Comparison of ENCODE assay signal across 9 mouse cellular contexts in genomic region chr15:85658101-85658885, GRCm38 (mm10).
A peak's percentile ranks its signal among the peaks of the same experiment; 100 is the strongest.
DNase-seq lines count a peak whose midpoint lies in the region; ATAC-seq and TF ChIP-seq lines count a peak whose summit lies in the region.
"Had no signal": no experiment of that assay in that cellular context is flagged by ENCODE, and none has a peak within 500 bp of the region (broad histone marks: within the 10 kb centered on the region; RNA-seq: fewer than 3 reads in every experiment).

No protein-coding gene starts in this region.

- H3K4me1 ChIP-seq in intestine, embryonic 16.5 days (ENCODE audit: control insufficient read depth, insufficient read depth, low read length) = peaks cover 18% of the 10 kb centered on the region
- peaks cover 14% of the 10 kb centered on the region for H3K4me1 ChIP-seq in intestine, embryonic 15.5 days (replicated peaks)
- H3K4me1 ChIP-seq in neural tube, embryonic 13.5 days (replicated peaks) = peaks cover 86% of the 10 kb centered on the region
- H3K4me1 ChIP-seq in neural tube, embryonic 15.5 days = peaks cover 46% of the 10 kb centered on the region
- H3K4me1 ChIP-seq in liver, postnatal 0 days (ENCODE audit: insufficient read depth) = peaks cover 9% of the 10 kb centered on the region; the same call in 1 of the 2 replicates

- peak overlapping the region; percentile 7; the same call in 1 of the 2 replicates for H3K9ac ChIP-seq in intestine, embryonic 16.5 days (ENCODE audit: low read depth, low read length)
- no peak overlapping the region for H3K9ac ChIP-seq in intestine, embryonic 15.5 days
- H3K9ac ChIP-seq in neural tube, embryonic 13.5 days = peak overlapping the region; percentile 43; the same call in 1 of the 2 replicates
- H3K9ac ChIP-seq in neural tube, embryonic 15.5 days (replicated peaks) = no peak overlapping the region
- no peak overlapping the region for H3K9ac ChIP-seq in liver, postnatal 0 days (replicated peaks)
- H3K9ac ChIP-seq: forebrain, embryonic 15.5 days had no signal

- no peak for ATAC-seq in intestine, embryonic 16.5 days
- no peak for ATAC-seq in intestine, embryonic 15.5 days
- ATAC-seq in neural tube, embryonic 13.5 days (ENCODE audit: low read depth) = no peak
- no peak for ATAC-seq in neural tube, embryonic 15.5 days (ENCODE audit: low FRiP score)
- ATAC-seq in liver, postnatal 0 days = no peak
- ATAC-seq: forebrain, embryonic 15.5 days had no signal

- no peaks in the 10 kb centered on the region for H3K36me3 ChIP-seq in intestine, embryonic 16.5 days (ENCODE audit: control insufficient read depth, insufficient read depth, low read length)
- H3K36me3 ChIP-seq in intestine, embryonic 15.5 days = no peaks in the 10 kb centered on the region
- 0 out of 2 replicates have a peak, but pooled peaks cover 4% of the 10 kb centered on the region for H3K36me3 ChIP-seq in neural tube, embryonic 13.5 days
- 0 out of 2 replicates have a peak, but pooled peaks cover 3% of the 10 kb centered on the region for H3K36me3 ChIP-seq in neural tube, embryonic 15.5 days
- H3K36me3 ChIP-seq in liver, postnatal 0 days (replicated peaks; ENCODE audit: insufficient read depth, low read length) = no peaks in the 10 kb centered on the region
- H3K36me3 ChIP-seq: forebrain, embryonic 15.5 days had no signal

- 77% methylated on average over 14 of the region's 14 CpGs for WGBS in intestine, embryonic 16.5 days
- WGBS in intestine, embryonic 15.5 days = 70% methylated on average over 14 of the region's 14 CpGs
- 77% methylated on average over 14 of the region's 14 CpGs for WGBS in neural tube, embryonic 13.5 days
- WGBS in neural tube, embryonic 15.5 days = 79% methylated on average over 14 of the region's 14 CpGs
- WGBS in liver, postnatal 0 days (ENCODE audit: insufficient replicate concordance) = 61% methylated on average over 14 of the region's 14 CpGs

- peaks cover 5% of the 10 kb centered on the region; the same call in 1 of the 2 replicates for H3K27me3 ChIP-seq in intestine, embryonic 16.5 days (replicated peaks; ENCODE audit: control insufficient read depth, insufficient read depth, low read length)
- peaks cover 13% of the 10 kb centered on the region for H3K27me3 ChIP-seq in intestine, embryonic 15.5 days (replicated peaks)
- H3K27me3 ChIP-seq in neural tube, embryonic 13.5 days = peaks cover 68% of the 10 kb centered on the region
- peaks cover 18% of the 10 kb centered on the region for H3K27me3 ChIP-seq in neural tube, embryonic 15.5 days (replicated peaks)
- peaks cover 6% of the 10 kb centered on the region; the same call in 1 of the 2 replicates for H3K27me3 ChIP-seq in liver, postnatal 0 days (ENCODE audit: insufficient read depth, low read length)
- H3K27me3 ChIP-seq: forebrain, embryonic 15.5 days had no signal

- H3K4me2 ChIP-seq in intestine, embryonic 16.5 days (ENCODE audit: low read depth, low read length) = no peak overlapping the region
- H3K4me2 ChIP-seq in intestine, embryonic 15.5 days (replicated peaks) = no peak overlapping the region
- H3K4me2 ChIP-seq in neural tube, embryonic 13.5 days = peak overlapping the region; percentile 7; the same call in 1 of the 2 replicates
- no peak overlapping the region for H3K4me2 ChIP-seq in neural tube, embryonic 15.5 days
- peak overlapping the region; percentile 67 for H3K4me2 ChIP-seq in liver, postnatal 0 days (ENCODE audit: low read depth, low read length)

- no peak overlapping the region for H3K27ac ChIP-seq in intestine, embryonic 16.5 days (ENCODE audit: low read length)
- H3K27ac ChIP-seq in intestine, embryonic 15.5 days = no peak overlapping the region
- H3K27ac ChIP-seq in neural tube, embryonic 13.5 days (replicated peaks) = peak overlapping the region; percentile 52
- H3K27ac ChIP-seq in neural tube, embryonic 15.5 days (replicated peaks) = no peak overlapping the region
- peak overlapping the region; percentile 32; the same call in 1 of the 2 replicates for H3K27ac ChIP-seq in liver, postnatal 0 days (ENCODE audit: low read depth)
- H3K27ac ChIP-seq: forebrain, embryonic 15.5 days had no signal

- no peak for TF ChIP-seq EP300 in liver, postnatal 0 days (IDR thresholded peaks at IDR 0.05; ENCODE audit: low read depth)

- peak; percentile 50 to 90 for DNase-seq in adrenal gland, adult (ENCODE audit: inconsistent age in 2 of 2, low spot score in 1 of 2)
- no peak for DNase-seq in adrenal gland, postnatal 4 days (ENCODE audit: low spot score in 2 of 2)
- no peak for DNase-seq in liver, postnatal 0 days
- DNase-seq in right cerebral cortex, postnatal 36 days (ENCODE audit: low spot score in 2 of 2) = no peak

- no peak for TF ChIP-seq CTCF in liver, postnatal 0 days (IDR thresholded peaks at IDR 0.05; ENCODE audit: low read depth)

- no peaks in the 10 kb centered on the region for H3K9me3 ChIP-seq in intestine, embryonic 16.5 days (ENCODE audit: control insufficient read depth, low read length)
- H3K9me3 ChIP-seq in intestine, embryonic 15.5 days = no peaks in the 10 kb centered on the region
- no peaks in the 10 kb centered on the region for H3K9me3 ChIP-seq in neural tube, embryonic 13.5 days
- no peaks in the 10 kb centered on the region for H3K9me3 ChIP-seq in neural tube, embryonic 15.5 days (replicated peaks)
- no peaks in the 10 kb centered on the region for H3K9me3 ChIP-seq in liver, postnatal 0 days (ENCODE audit: low read length)
- H3K9me3 ChIP-seq: forebrain, embryonic 15.5 days had no signal

- no peak overlapping the region for H3K4me3 ChIP-seq in intestine, embryonic 16.5 days (ENCODE audit: low read length)
- no peak overlapping the region for H3K4me3 ChIP-seq in intestine, embryonic 15.5 days (replicated peaks)
- no peak overlapping the region for H3K4me3 ChIP-seq in neural tube, embryonic 13.5 days
- no peak overlapping the region for H3K4me3 ChIP-seq in neural tube, embryonic 15.5 days (replicated peaks)
- peak overlapping the region; percentile 17; the same call in 1 of the 2 replicates for H3K4me3 ChIP-seq in liver, postnatal 0 days (ENCODE audit: low read depth, low read length)
- H3K4me3 ChIP-seq: forebrain, embryonic 15.5 days had no signal

Comparison
In these comparisons a context has a peak if more than half of its experiments do, and no peak if none do; other contexts are left out.
1. DNase-seq: peak in adrenal gland, adult (2 of 2); none in adrenal gland, postnatal 4 days (0 of 2), liver, postnatal 0 days (single experiment) and right cerebral cortex, postnatal 36 days (0 of 2).
2. H3K27ac ChIP-seq: peak in neural tube, embryonic 13.5 days (single experiment) and liver, postnatal 0 days (single experiment); none in intestine, embryonic 16.5 days (single experiment), intestine, embryonic 15.5 days (single experiment) and neural tube, embryonic 15.5 days (single experiment).
3. H3K4me2 ChIP-seq: peak in neural tube, embryonic 13.5 days (single experiment) and liver, postnatal 0 days (single experiment); none in intestine, embryonic 16.5 days (single experiment), intestine, embryonic 15.5 days (single experiment) and neural tube, embryonic 15.5 days (single experiment).
4. H3K9ac ChIP-seq: peak in intestine, embryonic 16.5 days (single experiment) and neural tube, embryonic 13.5 days (single experiment); none in intestine, embryonic 15.5 days (single experiment), neural tube, embryonic 15.5 days (single experiment) and liver, postnatal 0 days (single experiment).